Mouse (Mus musculus) myocyte (in vitro differentiated cells): ENCODE data around the gene D030056L22Rik.

Experiments used
- CEBPB ChIP-seq: IDR thresholded peaks from 2 replicates; pipeline ENCODE4 v1.6.1; 2011; ENCODE audit warnings: mild to moderate bottlenecking, moderate library complexity; ENCODE audit not compliant: poor library complexity, insufficient read depth, severe bottlenecking
- E2F4 ChIP-seq: IDR thresholded peaks from one replicate; pipeline ENCODE4 v1.6.1; 2011; ENCODE audit warnings: mild to moderate bottlenecking, control low read depth, moderate library complexity; ENCODE audit not compliant: insufficient read depth
- MAX ChIP-seq: IDR thresholded peaks from one replicate; pipeline ENCODE4 v1.6.1; 2011; ENCODE audit warnings: low read depth, mild to moderate bottlenecking, control low read depth
- MYOD1 ChIP-seq, 3 experiments: IDR thresholded peaks; one replicate each; pipeline ENCODE4 v1.6.1; 2011; ENCODE audit warnings: control low read depth in 2 of 3, low read depth in 2 of 3, mild to moderate bottlenecking in 2 of 3, moderate library complexity in 1 of 3; ENCODE audit not compliant: insufficient read length in 2 of 3, control insufficient read depth in 1 of 3
- MYOG ChIP-seq, 3 experiments: IDR thresholded peaks; one replicate each; pipeline ENCODE4 v1.6.1; 2011; ENCODE audit warnings: control low read depth in 2 of 3, low read depth in 2 of 3, mild to moderate bottlenecking in 2 of 3; ENCODE audit not compliant: insufficient read length in 2 of 3, control insufficient read depth in 1 of 3, insufficient read depth in 1 of 3
- POLR2A ChIP-seq: IDR thresholded peaks from one replicate; pipeline ENCODE4 v1.6.1; 2011; ENCODE audit warnings: low read depth, mild to moderate bottlenecking, control low read depth, moderate library complexity; ENCODE audit not compliant: insufficient read length
- POLR2AphosphoS2 ChIP-seq: IDR thresholded peaks from one replicate; pipeline ENCODE4 v1.6.1; 2011; ENCODE audit warnings: low read depth, control low read depth; ENCODE audit not compliant: insufficient read length
- TCF12 ChIP-seq: IDR thresholded peaks from one replicate; pipeline ENCODE4 v1.6.1; 2011; ENCODE audit warnings: mild to moderate bottlenecking, control low read depth; ENCODE audit not compliant: poor library complexity, insufficient read depth, severe bottlenecking
- TCF3 ChIP-seq: IDR thresholded peaks from one replicate; pipeline ENCODE4 v1.6.1; 2011; ENCODE audit warnings: low read depth, control low read depth; ENCODE audit not compliant: insufficient read length
- USF1 ChIP-seq: IDR thresholded peaks from one replicate; pipeline ENCODE4 v1.6.1; 2011; ENCODE audit warnings: low read depth, mild to moderate bottlenecking, control low read depth, moderate library complexity

DNA sequence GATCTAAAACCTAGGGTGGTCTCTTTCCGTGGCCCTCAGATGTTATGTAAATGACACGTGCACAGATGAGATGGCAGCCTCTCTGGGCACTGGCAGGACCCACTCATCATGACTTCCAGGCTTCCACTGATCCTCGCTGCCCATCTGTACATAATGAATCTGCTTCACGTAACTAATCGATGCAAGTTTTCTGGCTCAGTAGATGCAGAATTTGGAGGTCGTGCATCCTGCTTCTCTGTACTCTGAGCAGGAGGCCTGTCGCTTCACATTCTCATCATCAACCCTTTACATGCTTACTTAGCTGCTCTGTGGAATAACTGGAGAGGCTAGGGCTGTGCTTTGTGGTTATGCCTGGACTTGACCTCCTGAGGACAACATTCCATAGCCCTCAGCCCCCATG lies 46.0 kb upstream of the D030056L22Rik start:
- TF ChIP-seq POLR2A (no peak), POLR2AphosphoS2 (no peak), E2F4 (no peak), TCF12 (no peak), MAX (no peak), MYOG (IDR thresholded peaks at IDR 0.05; ENCODE audit: control insufficient read depth in 1 of 3, insufficient read depth in 1 of 3, insufficient read length in 2 of 3, low read depth in 2 of 3) (no peak), USF1 (no peak), TCF3 (no peak), CEBPB (no peak), MYOD1 (IDR thresholded peaks at IDR 0.05; ENCODE audit: control insufficient read depth in 1 of 3, insufficient read length in 2 of 3, low read depth in 2 of 3) (no peak)
